Mouse (Mus musculus) T-helper 17 cell (primary cell): Measurements from ENCODE around the gene Ckm.

Source experiments
- in situ Hi-C, 2 experiments: fragments of 300-600 bp; cut with MboI, MseI; formaldehyde crosslinking; loops; 1 replicate in 1 of 2; 2 replicates in 1 of 2; pipeline ENCODE4 v1.15.1; 2025; ENCODE audit warnings: high pct_unique_total_duplicates in 2 of 2

Ckm gene

GRCm38 (mm10) chr7:19464367-19465307, 60.1 kb downstream of the Ckm start:
- in situ Hi-C loops, result no loop called here

GRCm38 (mm10) chr7:19466602-19467145, 62.1 kb downstream of the Ckm start:
- in situ Hi-C loops, result no loop called here

- in situ Hi-C loops, result no loop called here
These were observed 63.1 kb downstream of the Ckm start for GRCm38 (mm10) chr7:19467638-19468037.

DNA sequence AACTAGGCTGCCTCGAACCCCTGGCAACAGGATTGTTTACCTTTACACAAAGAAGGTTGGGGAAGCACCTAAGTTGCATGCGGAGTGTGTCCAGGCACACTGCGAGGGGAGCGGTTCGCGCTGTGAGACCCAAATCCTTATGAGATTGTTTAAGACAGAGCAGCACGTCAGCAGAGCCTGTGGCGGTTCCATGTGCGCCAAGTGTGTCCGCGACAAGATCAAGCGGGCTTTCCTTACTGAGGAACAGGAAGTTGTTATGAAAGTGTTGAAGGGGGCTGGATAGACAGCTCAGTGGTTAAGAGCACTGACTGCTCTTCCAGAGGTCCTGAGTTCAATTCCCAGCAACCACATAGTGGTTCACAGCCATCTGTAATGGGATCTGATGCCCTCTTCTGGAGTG, 63.7 kb downstream of the Ckm start:
- in situ Hi-C loops, result no loop called here

DNA sequence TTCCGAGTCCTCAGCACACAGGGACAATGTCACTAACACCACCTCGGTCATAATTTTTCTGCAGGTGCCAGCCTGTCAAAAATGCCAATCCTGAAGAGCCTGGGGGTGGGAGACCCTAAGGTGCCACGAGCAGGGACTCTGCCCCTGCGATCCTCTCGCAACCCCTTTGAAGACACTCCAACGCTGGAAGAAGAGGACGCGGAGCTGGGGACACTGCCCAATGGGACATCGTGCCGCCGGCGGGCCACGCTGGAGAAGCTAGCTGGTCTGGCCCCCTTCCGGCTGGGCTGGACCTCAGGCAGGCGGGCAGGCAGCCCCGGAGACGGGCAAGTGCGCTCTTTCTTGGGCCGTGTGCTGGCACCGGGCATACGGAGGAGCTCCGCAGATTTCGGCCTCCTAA, 64.8 kb downstream of the Ckm start:
- in situ Hi-C loops, result no loop called here

DNA sequence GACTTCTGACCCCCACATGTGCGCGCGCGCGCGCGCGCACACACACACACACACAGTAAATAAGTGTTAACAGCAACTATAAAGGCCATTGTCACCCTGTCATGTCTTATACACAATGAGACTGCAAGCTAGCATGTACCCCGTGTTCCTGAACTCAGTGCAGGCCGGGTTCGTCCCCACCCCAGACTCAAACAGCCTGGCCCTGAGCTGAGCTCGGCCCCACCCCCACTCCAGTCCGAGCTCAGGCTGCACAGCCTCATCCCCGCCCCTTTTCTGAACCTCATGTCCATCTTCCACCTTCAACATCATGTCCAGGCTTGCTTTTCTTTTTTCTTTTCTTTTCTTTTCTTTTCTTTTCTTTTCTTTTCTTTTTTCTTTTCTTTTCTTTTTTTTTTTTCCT, 65.7 kb downstream of the Ckm start:
- in situ Hi-C loops, result no loop called here

- in situ Hi-C loops, result no loop called here
These were observed 67.8 kb downstream of the Ckm start for GRCm38 (mm10) chr7:19472403-19472802.
